ENCODE assay signal across 8 mouse cellular contexts in genomic region chr12:100198967-100199660, GRCm38 (mm10). TPM values are rescaled to one million over a fixed set of nuclear protein-coding genes. Genes with fewer than 3 reads are reported as not detected.
A peak's percentile ranks its signal among the peaks of the same experiment; 100 is the strongest.
DNase-seq lines count a peak whose midpoint lies in the region; ATAC-seq and TF ChIP-seq lines count a peak whose summit lies in the region.

TSS of gene Calm1 (plus strand) at chr12:100199435.

- peaks cover 8% of the 10 kb centered on the region for H3K4me1 ChIP-seq in embryonic facial prominence, embryonic 14.5 days (ENCODE audit: control insufficient read depth, insufficient read depth, low read length)
- peaks cover 8% of the 10 kb centered on the region for H3K4me1 ChIP-seq in heart, adult 2 months (ENCODE audit: control insufficient read depth, insufficient read depth, low read length)
- H3K4me1 ChIP-seq in kidney, adult 2 months (ENCODE audit: control insufficient read depth, insufficient read depth, low read length), result peaks cover 3% of the 10 kb centered on the region; the same call in 1 of the 2 replicates
- H3K4me1 ChIP-seq in limb, embryonic 14.5 days (ENCODE audit: control insufficient read depth, insufficient read depth, low read length), result peaks cover 19% of the 10 kb centered on the region; the same call in 1 of the 2 replicates
- H3K4me1 ChIP-seq in midbrain, embryonic 16.5 days (ENCODE audit: control insufficient read depth, insufficient read depth, low read length), result peaks cover 23% of the 10 kb centered on the region
- peaks cover 3% of the 10 kb centered on the region; the same call in 1 of the 2 replicates for H3K4me1 ChIP-seq in spleen, adult 2 months (ENCODE audit: control insufficient read depth, insufficient read depth, insufficient read length)

- peak; percentile 42 for TF ChIP-seq CTCF in heart, adult 2 months (IDR thresholded peaks at IDR 0.05)
- TF ChIP-seq CTCF in kidney, adult 2 months (conservative IDR thresholded peaks at IDR 0.05; ENCODE audit: insufficient read depth, insufficient read length, low read depth, low read length), result no peak
- no peak; the same call in 1 of the 2 replicates for TF ChIP-seq CTCF in spleen, adult 2 months (IDR thresholded peaks at IDR 0.05; ENCODE audit: extremely low read depth, insufficient read depth, insufficient read length, insufficient replicate concordance)

- intact Hi-C loops in heart, adult 2 months (cut with DNase I), result loop anchor here (1.0 kb wide), 2 partner anchors 11 to 40 kb away; partner anchors contain the start of gene Nrde2

- H3K4me2 ChIP-seq in embryonic facial prominence, embryonic 14.5 days (ENCODE audit: low read depth, low read length), result peak within 1 kb of the TSS; percentile 83
- H3K4me2 ChIP-seq in limb, embryonic 14.5 days (replicated peaks; ENCODE audit: low read depth, low read length, severe bottlenecking), result peak within 1 kb of the TSS; percentile 89
- H3K4me2 ChIP-seq in midbrain, embryonic 16.5 days (ENCODE audit: low read length), result peak within 1 kb of the TSS; percentile 80

- under 1% methylated on average over 25 of the region's 58 CpGs for WGBS in embryonic facial prominence, embryonic 14.5 days
- under 1% methylated on average over 58 of the region's 58 CpGs for WGBS in heart, adult 2 months
- WGBS in kidney, adult 2 months, result under 1% methylated on average over 58 of the region's 58 CpGs
- 1% methylated on average over 46 of the region's 58 CpGs for WGBS in limb, embryonic 14.5 days
- under 1% methylated on average over 55 of the region's 58 CpGs for WGBS in midbrain, embryonic 16.5 days
- under 1% methylated on average over 58 of the region's 58 CpGs for WGBS in spleen, adult 2 months

- H3K27me3 ChIP-seq in embryonic facial prominence, embryonic 14.5 days (replicated peaks; ENCODE audit: control insufficient read depth, insufficient read depth, low read length), result no peaks in the 10 kb centered on the region
- H3K27me3 ChIP-seq in heart, adult 2 months (ENCODE audit: control insufficient read depth, insufficient read depth, low read length), result no peaks in the 10 kb centered on the region
- no peaks in the 10 kb centered on the region for H3K27me3 ChIP-seq in kidney, adult 2 months (replicated peaks; ENCODE audit: control insufficient read depth, insufficient read depth, low read length)
- H3K27me3 ChIP-seq in limb, embryonic 14.5 days (ENCODE audit: control insufficient read depth, insufficient read depth, low read length), result no peaks in the 10 kb centered on the region
- H3K27me3 ChIP-seq in midbrain, embryonic 16.5 days (ENCODE audit: control insufficient read depth, insufficient read depth, low read depth, low read length), result no peaks in the 10 kb centered on the region
- H3K27me3 ChIP-seq in spleen, adult 2 months (ENCODE audit: control insufficient read depth, insufficient read depth, low read length), result no peaks in the 10 kb centered on the region

- peak; percentile 90 for ATAC-seq in embryonic facial prominence, embryonic 14.5 days (ENCODE audit: low read depth)
- peak; percentile 91 for ATAC-seq in limb, embryonic 14.5 days (ENCODE audit: low FRiP score, low read depth)
- ATAC-seq in midbrain, embryonic 16.5 days, result peak; percentile 89

- peaks cover 19% of the 10 kb centered on the region for H3K36me3 ChIP-seq in embryonic facial prominence, embryonic 14.5 days (ENCODE audit: control insufficient read depth, insufficient read depth, low read length)
- peaks cover 20% of the 10 kb centered on the region for H3K36me3 ChIP-seq in heart, adult 2 months (ENCODE audit: control insufficient read depth, insufficient read depth, low read length)
- peaks cover 4% of the 10 kb centered on the region; the same call in 1 of the 2 replicates for H3K36me3 ChIP-seq in kidney, adult 2 months (ENCODE audit: control insufficient read depth, insufficient read depth, low read length)
- peaks cover 19% of the 10 kb centered on the region for H3K36me3 ChIP-seq in limb, embryonic 14.5 days (ENCODE audit: control insufficient read depth, insufficient read depth, low read length)
- peaks cover 13% of the 10 kb centered on the region for H3K36me3 ChIP-seq in midbrain, embryonic 16.5 days (ENCODE audit: control insufficient read depth, insufficient read depth, low read length)
- peaks cover 13% of the 10 kb centered on the region for H3K36me3 ChIP-seq in spleen, adult 2 months (ENCODE audit: control insufficient read depth, insufficient read depth, low read length)

- peak within 1 kb of the TSS; percentile 84 for H3K27ac ChIP-seq in embryonic facial prominence, embryonic 14.5 days (replicated peaks; ENCODE audit: low read depth, low read length)
- H3K27ac ChIP-seq in heart, adult 2 months, result peak within 1 kb of the TSS; percentile 96
- peak within 1 kb of the TSS; percentile 75 for H3K27ac ChIP-seq in kidney, adult 2 months (ENCODE audit: insufficient read depth, low read depth, low read length)
- H3K27ac ChIP-seq in limb, embryonic 14.5 days (replicated peaks; ENCODE audit: low read depth, low read length), result peak within 1 kb of the TSS; percentile 84
- peak within 1 kb of the TSS; percentile 93 for H3K27ac ChIP-seq in midbrain, embryonic 16.5 days (ENCODE audit: low read length)
- peak within 1 kb of the TSS; percentile 87 for H3K27ac ChIP-seq in spleen, adult 2 months (ENCODE audit: insufficient read depth, low read length)

- no peaks in the 10 kb centered on the region for H3K9me3 ChIP-seq in embryonic facial prominence, embryonic 14.5 days (ENCODE audit: control insufficient read depth, low read length)
- H3K9me3 ChIP-seq in limb, embryonic 14.5 days (ENCODE audit: control insufficient read depth, low read length), result no peaks in the 10 kb centered on the region
- H3K9me3 ChIP-seq in midbrain, embryonic 16.5 days (replicated peaks; ENCODE audit: control insufficient read depth, low read length, poor library complexity, severe bottlenecking), result no peaks in the 10 kb centered on the region

- peak; percentile 100 for TF ChIP-seq POLR2A in heart, adult 2 months (IDR thresholded peaks at IDR 0.05; ENCODE audit: insufficient read depth, low read depth, low read length)
- peak; percentile 100 for TF ChIP-seq POLR2A in kidney, adult 2 months (IDR thresholded peaks at IDR 0.05; ENCODE audit: low read depth, low read length)
- peak; percentile 100 for TF ChIP-seq POLR2A in limb, embryonic 14.5 days (IDR thresholded peaks at IDR 0.05; ENCODE audit: borderline replicate concordance, extremely low read depth, insufficient read depth, insufficient read length)
- peak; percentile 100 for TF ChIP-seq POLR2A in spleen, adult 2 months (IDR thresholded peaks at IDR 0.05; ENCODE audit: low read depth, low read length)

- TF ChIP-seq EP300 in heart, adult 2 months (IDR thresholded peaks at IDR 0.05; ENCODE audit: insufficient read depth, low read depth, low read length), result peak; percentile 99

- peaks cover 8% of the 10 kb centered on the region for H3K79me2 ChIP-seq in heart, adult 2 months (replicated peaks; ENCODE audit: control insufficient read depth, insufficient read depth, low read length)

- H3K9ac ChIP-seq in embryonic facial prominence, embryonic 14.5 days (ENCODE audit: low read depth, low read length), result peak within 1 kb of the TSS; percentile 90
- H3K9ac ChIP-seq in heart, adult 2 months (ENCODE audit: low read depth, low read length), result peak within 1 kb of the TSS; percentile 90
- H3K9ac ChIP-seq in limb, embryonic 14.5 days (ENCODE audit: low read depth, low read length, severe bottlenecking), result peak within 1 kb of the TSS; percentile 84
- peak within 1 kb of the TSS; percentile 99 for H3K9ac ChIP-seq in midbrain, embryonic 16.5 days (ENCODE audit: low read depth, low read length)

- DNase-seq in A20 (ENCODE audit: low read depth, low spot score), result peak; percentile 97
- DNase-seq in adrenal gland, postnatal 4 days (ENCODE audit: low spot score in 2 of 2), result peak; percentile 86 to 90
- DNase-seq in embryonic facial prominence, embryonic 14.5 days (ENCODE audit: low spot score), result peak; percentile 96
- DNase-seq in heart, adult 2 months, result peak; percentile 97 to 98
- DNase-seq in kidney, adult 2 months, result peak; percentile 95
- DNase-seq in limb, embryonic 14.5 days (ENCODE audit: low spot score), result peak; percentile 85
- peak; percentile 89 for DNase-seq in spleen, adult 2 months (ENCODE audit: low read depth in 1 of 2, low spot score in 2 of 2)

- H3K4me3 ChIP-seq in embryonic facial prominence, embryonic 14.5 days (ENCODE audit: low read depth, low read length), result peak within 1 kb of the TSS; percentile 96
- H3K4me3 ChIP-seq in heart, adult 2 months, result peak within 1 kb of the TSS; percentile 94
- H3K4me3 ChIP-seq in kidney, adult 2 months (ENCODE audit: insufficient read depth, low read depth, low read length), result peak within 1 kb of the TSS; percentile 80
- peak within 1 kb of the TSS; percentile 96 for H3K4me3 ChIP-seq in limb, embryonic 14.5 days (replicated peaks; ENCODE audit: low read length)
- H3K4me3 ChIP-seq in midbrain, embryonic 16.5 days (ENCODE audit: low read depth, low read length), result peak within 1 kb of the TSS; percentile 99
- peak within 1 kb of the TSS; percentile 91 for H3K4me3 ChIP-seq in spleen, adult 2 months (ENCODE audit: extremely low read depth, insufficient read depth, insufficient read length)

RNA-seq across cellular contexts. Expression of gene Calm1, which starts in this region (rescaled TPM):
- 100 to 1,000 TPM; 373 to 429 TPM for total RNA-seq in adrenal gland, postnatal 4 days (2021)
- 1,378 and 1,440 TPM in 2 replicates for polyA plus RNA-seq in embryonic facial prominence, embryonic 14.5 days (2014; fragmentation: Nextera tagmentation; extraction: Ambion mirVana)
- total RNA-seq in heart, adult 2 months (2021), result 100 to 1,000 TPM; 224 to 240 TPM
- polyA plus RNA-seq in heart, adult 2 months (2012; rRNA removed), result 99.2 and 105 TPM in 2 replicates
- 133 and 185 TPM in 2 replicates for polyA plus RNA-seq in kidney, adult 2 months (2012; rRNA removed)
- polyA plus RNA-seq in limb, embryonic 14.5 days (2012; rRNA removed), result 306 and 318 TPM in 2 replicates
- polyA plus RNA-seq in limb, embryonic 14.5 days (2014; fragmentation: Nextera tagmentation; extraction: Ambion mirVana), result 1,221 and 1,299 TPM in 2 replicates
- polyA plus RNA-seq in midbrain, embryonic 16.5 days (2015; fragmentation: Nextera tagmentation; extraction: Ambion mirVana), result 2,757 and 3,016 TPM in 2 replicates
- 173 and 334 TPM in 2 replicates for polyA plus RNA-seq in spleen, adult 2 months (2012; rRNA removed)

Comparison
In these comparisons a context has a peak if more than half of its experiments do, and no peak if none do; other contexts are left out.
1. Peak in every context shown above with its lines: DNase-seq, ATAC-seq, H3K4me3 ChIP-seq and H3K27ac ChIP-seq.